Mouse (Mus musculus): ENCODE measurements around the gene Gm2000.
"Not testable (repeated sequence)": the region's sequence is repeated elsewhere in the genome, so short reads cannot be mapped to it uniquely, and the experiment has no call there.

The Gm2000 gene

GRCm38 (mm10) chr1:156365740-156366139 lies at the start of gene Gm2000:
Gm2000 (plus strand) TSS chr1:156366040.
- DNase-seq (ENCODE audit: low read depth, low spot score) = no peak

- DNase-seq (ENCODE audit: low read depth, low spot score) = no peak
These were observed 42.7 kb upstream of the Gm2000 start for GRCm38 (mm10) chr1:156323126-156323525.

- DNase-seq (ENCODE audit: low read depth, low spot score) = no peak
These were observed 25.0 kb upstream of the Gm2000 start for GRCm38 (mm10) chr1:156340847-156341246.

- no peak for DNase-seq (ENCODE audit: low read depth, low spot score)
These were observed 21.4 kb upstream of the Gm2000 start for GRCm38 (mm10) chr1:156344433-156344832.

- no peak for DNase-seq (ENCODE audit: low read depth, low spot score)
These were observed 20.2 kb upstream of the Gm2000 start for GRCm38 (mm10) chr1:156345633-156346032.

- DNase-seq (ENCODE audit: low read depth, low spot score) = no peak
These were observed 16.8 kb upstream of the Gm2000 start for GRCm38 (mm10) chr1:156349031-156349430.

- no peak for DNase-seq (ENCODE audit: low read depth, low spot score)
These were observed 15.4 kb upstream of the Gm2000 start for GRCm38 (mm10) chr1:156350441-156350840.

GRCm38 (mm10) chr1:156352466-156352865 lies 13.4 kb upstream of the Gm2000 start:
- no peak for DNase-seq (ENCODE audit: low read depth, low spot score)

GRCm38 (mm10) chr1:156381217-156381616 lies 15.4 kb downstream of the Gm2000 start:
- DNase-seq (ENCODE audit: low read depth, low spot score) = peak; percentile 61

- no peak for DNase-seq (ENCODE audit: low read depth, low spot score)
These were observed 20.4 kb downstream of the Gm2000 start for GRCm38 (mm10) chr1:156386232-156386631.

GRCm38 (mm10) chr1:156386880-156387279 lies 21.0 kb downstream of the Gm2000 start:
- no peak for DNase-seq (ENCODE audit: low read depth, low spot score)

GRCm38 (mm10) chr1:156393148-156393547 lies 27.3 kb downstream of the Gm2000 start:
- no peak for DNase-seq (ENCODE audit: low read depth, low spot score)

GRCm38 (mm10) chr1:156400159-156400558 lies 34.3 kb downstream of the Gm2000 start:
- not testable (repeated sequence) for DNase-seq (ENCODE audit: low read depth, low spot score)

- no peak for DNase-seq (ENCODE audit: low read depth, low spot score)
These were observed 36.7 kb downstream of the Gm2000 start for GRCm38 (mm10) chr1:156402491-156402890.

- DNase-seq (ENCODE audit: low read depth, low spot score) = peak; percentile 58
These were observed 37.4 kb downstream of the Gm2000 start for GRCm38 (mm10) chr1:156403251-156403650.

- DNase-seq (ENCODE audit: low read depth, low spot score) = no peak
These were observed 42.2 kb downstream of the Gm2000 start for GRCm38 (mm10) chr1:156408004-156408403.

GRCm38 (mm10) chr1:156408521-156408920 lies 42.7 kb downstream of the Gm2000 start:
- DNase-seq (ENCODE audit: low read depth, low spot score) = no peak

Measured in R1 (cell line).